Mouse (Mus musculus) forebrain, embryonic 15.5 days (tissue): ENCODE data around the gene Palm3. TPM values are rescaled to one million over a fixed set of nuclear protein-coding genes. Genes with fewer than 3 reads are reported as not detected.
A peak's percentile ranks its signal among the peaks of the same experiment; 100 is the strongest.

Experiments used
- ATAC-seq: fragments of 200-750 bp; cut with Nextera tagmentation; replicated peaks from 2 replicates; pipeline ENCODE4 v1.8.0; 2017; ENCODE audit warnings: mild to moderate bottlenecking, moderate TSS enrichment, moderate library complexity
- H3K27ac ChIP-seq: fragments of 300-500 bp; sonication (generic); replicated peaks from 2 replicates; pipeline ENCODE4 v1.5.1; 2015; ENCODE audit warnings: mild to moderate bottlenecking, inconsistent platforms
- H3K27me3 ChIP-seq: fragments of 300-500 bp; sonication (generic); 2 replicates; pipeline ENCODE4 v1.6.1; 2015; ENCODE audit warnings: inconsistent platforms
- H3K36me3 ChIP-seq: fragments of 300-500 bp; sonication (generic); 2 replicates; pipeline ENCODE4 v1.6.1; 2015; ENCODE audit warnings: mild to moderate bottlenecking, inconsistent platforms
- H3K4me1 ChIP-seq: fragments of 300-500 bp; sonication (generic); 2 replicates; pipeline ENCODE4 v1.6.1; 2015; ENCODE audit warnings: inconsistent platforms
- H3K4me2 ChIP-seq: fragments of 300-500 bp; sonication (generic); replicated peaks from 2 replicates; pipeline ENCODE4 v1.6.1; 2015; ENCODE audit warnings: mild to moderate bottlenecking, inconsistent platforms
- H3K4me3 ChIP-seq: fragments of 300-500 bp; sonication (generic); 2 replicates; pipeline ENCODE4 v1.5.1; 2015; ENCODE audit warnings: mild to moderate bottlenecking, inconsistent platforms
- H3K9ac ChIP-seq: fragments of 300-500 bp; sonication (generic); replicated peaks from 2 replicates; pipeline ENCODE4 v1.6.1; 2015; ENCODE audit warnings: mild to moderate bottlenecking, inconsistent platforms
- H3K9me3 ChIP-seq: fragments of 300-500 bp; sonication (generic); 2 replicates; pipeline ENCODE4 v1.6.1; 2016; ENCODE audit warnings: inconsistent platforms
- WGBS: fragments of 180-500 bp; shearing (Covaris S2); methylation state at CpG from one replicate; pipeline ENCODE4 v1.1.7; 2015; ENCODE audit warnings: mixed read lengths; 5-methylcytosine and 5-hydroxymethylcytosine counted together
- polyA plus RNA-seq: library from polyadenylated mRNA; unstranded; fragments of >200 nt; fragmentation: Nextera tagmentation; extraction: Ambion mirVana; gene quantifications from 2 replicates; pipeline ENCODE4 v1.2.1, GENCODE M21; 2015

Gene Palm3
- polyA plus RNA-seq, 1 experiment from 2014 or later = 0.94 TPM

GRCm38 (mm10) chr8:84011705-84012498 lies 9.4 kb upstream of the Palm3 start, which contains the start of gene 2210011C24Rik:
2210011C24Rik (minus strand) TSS chr8:84012171.
- Histone ChIP-seq H3K4me2 (peak within 1 kb of the TSS; percentile 92), H3K4me1 (peaks cover 23% of the 10 kb centered on the region), H3K9ac (peak within 1 kb of the TSS; percentile 46), H3K27ac (no peak within 1 kb of the TSS), H3K4me3 (peak within 1 kb of the TSS; percentile 48), H3K9me3 (no peaks in the 10 kb centered on the region), H3K36me3 (no peaks in the 10 kb centered on the region), H3K27me3 (peaks cover 41% of the 10 kb centered on the region)
- ATAC-seq = peak; percentile 30; the same call in 1 of the 2 replicates
- 1% methylated on average over 45 of the region's 45 CpGs for WGBS

- Histone ChIP-seq H3K4me1 (peaks cover 23% of the 10 kb centered on the region), H3K36me3 (no peaks in the 10 kb centered on the region), H3K27me3 (peaks cover 43% of the 10 kb centered on the region), H3K4me2 (peak overlapping the region; percentile 92), H3K9ac (no peak overlapping the region), H3K27ac (no peak overlapping the region), H3K9me3 (no peaks in the 10 kb centered on the region), H3K4me3 (peak overlapping the region; percentile 48)
- 4% methylated on average over 34 of the region's 35 CpGs for WGBS
- no peak for ATAC-seq
These were observed 8.6 kb upstream of the Palm3 start for GRCm38 (mm10) chr8:84012499-84013165.

- Histone ChIP-seq H3K36me3 (no peaks in the 10 kb centered on the region), H3K27ac (no peak overlapping the region), H3K4me1 (peaks cover 18% of the 10 kb centered on the region), H3K27me3 (peaks cover 37% of the 10 kb centered on the region), H3K9ac (no peak overlapping the region), H3K4me3 (no peak overlapping the region), H3K9me3 (no peaks in the 10 kb centered on the region), H3K4me2 (no peak overlapping the region)
- no peak for ATAC-seq
- WGBS = 95% methylated on average over 5 of the region's 5 CpGs
These were observed 5.4 kb upstream of the Palm3 start for GRCm38 (mm10) chr8:84015833-84016232.

GRCm38 (mm10) chr8:84019738-84020137 lies 1.5 kb upstream of the Palm3 start:
- Histone ChIP-seq H3K4me1 (no peaks in the 10 kb centered on the region), H3K27ac (no peak overlapping the region), H3K36me3 (no peaks in the 10 kb centered on the region), H3K27me3 (peaks cover 6% of the 10 kb centered on the region), H3K4me3 (no peak overlapping the region), H3K9ac (no peak overlapping the region), H3K9me3 (no peaks in the 10 kb centered on the region), H3K4me2 (no peak overlapping the region)
- WGBS = 89% methylated on average over 9 of the region's 9 CpGs
- no peak for ATAC-seq

- WGBS = 45% methylated on average over 12 of the region's 12 CpGs
- Histone ChIP-seq H3K4me1 (peaks cover 9% of the 10 kb centered on the region), H3K9ac (no peak overlapping the region), H3K9me3 (no peaks in the 10 kb centered on the region), H3K4me2 (no peak overlapping the region), H3K27me3 (peaks cover 13% of the 10 kb centered on the region), H3K36me3 (no peaks in the 10 kb centered on the region), H3K27ac (no peak overlapping the region), H3K4me3 (no peak overlapping the region)
- ATAC-seq = no peak
These were observed 298 bp downstream of the Palm3 start for GRCm38 (mm10) chr8:84021569-84021968.

GRCm38 (mm10) chr8:84023085-84023484 lies 1.8 kb downstream of the Palm3 start:
- Histone ChIP-seq H3K9ac (no peak overlapping the region), H3K9me3 (no peaks in the 10 kb centered on the region), H3K4me1 (peaks cover 9% of the 10 kb centered on the region), H3K27me3 (peaks cover 26% of the 10 kb centered on the region), H3K4me2 (no peak overlapping the region), H3K4me3 (no peak overlapping the region), H3K27ac (no peak overlapping the region), H3K36me3 (no peaks in the 10 kb centered on the region)
- no peak for ATAC-seq
- 68% methylated on average over 5 of the region's 5 CpGs for WGBS

- no peak overlapping the region for H3K4me3 ChIP-seq
- peaks cover 29% of the 10 kb centered on the region for H3K27me3 ChIP-seq
- 78% methylated on average over 1 of the region's 1 CpGs for WGBS
These were observed 2.4 kb downstream of the Palm3 start for GRCm38 (mm10) chr8:84023631-84024030.

GRCm38 (mm10) chr8:84024171-84024570 lies 2.9 kb downstream of the Palm3 start:
- Histone ChIP-seq H3K9me3 (no peaks in the 10 kb centered on the region), H3K27me3 (peaks cover 29% of the 10 kb centered on the region), H3K36me3 (no peaks in the 10 kb centered on the region), H3K4me2 (no peak overlapping the region), H3K4me3 (no peak overlapping the region), H3K27ac (no peak overlapping the region), H3K9ac (no peak overlapping the region), H3K4me1 (peaks cover 9% of the 10 kb centered on the region)
- 10% methylated on average over 10 of the region's 10 CpGs for WGBS
- ATAC-seq = no peak

More at GRCm38 (mm10) chr8:84023631-84024030, 2.4 kb downstream of the Palm3 start:
- H3K9ac ChIP-seq = no peak overlapping the region
- H3K4me2 ChIP-seq = no peak overlapping the region
- ATAC-seq = no peak
- no peaks in the 10 kb centered on the region for H3K36me3 ChIP-seq
- H3K9me3 ChIP-seq = no peaks in the 10 kb centered on the region
- peaks cover 9% of the 10 kb centered on the region for H3K4me1 ChIP-seq
- no peak overlapping the region for H3K27ac ChIP-seq

GRCm38 (mm10) chr8:84025863-84026262 lies 4.6 kb downstream of the Palm3 start:
- Histone ChIP-seq H3K4me3 (peak overlapping the region; percentile 49), H3K4me2 (peak overlapping the region; percentile 82), H3K36me3 (no peaks in the 10 kb centered on the region), H3K9ac (peak overlapping the region; percentile 51), H3K27me3 (peaks cover 26% of the 10 kb centered on the region), H3K4me1 (peaks cover 9% of the 10 kb centered on the region), H3K9me3 (no peaks in the 10 kb centered on the region), H3K27ac (no peak overlapping the region)
- peak; percentile 81 for ATAC-seq
- WGBS = under 1% methylated on average over 41 of the region's 41 CpGs

- Histone ChIP-seq H3K4me1 (peaks cover 9% of the 10 kb centered on the region), H3K4me2 (no peak overlapping the region), H3K9ac (no peak overlapping the region), H3K4me3 (no peak overlapping the region), H3K27me3 (peaks cover 26% of the 10 kb centered on the region), H3K36me3 (no peaks in the 10 kb centered on the region), H3K9me3 (no peaks in the 10 kb centered on the region), H3K27ac (no peak overlapping the region)
- no peak for ATAC-seq
- 9% methylated on average over 10 of the region's 10 CpGs for WGBS
These were observed 6.2 kb downstream of the Palm3 start for GRCm38 (mm10) chr8:84027449-84027848.

- H3K4me2 ChIP-seq = no peak overlapping the region
- no peak overlapping the region for H3K9ac ChIP-seq
- ATAC-seq = no peak
- H3K9me3 ChIP-seq = no peaks in the 10 kb centered on the region
- 92% methylated on average over 5 of the region's 5 CpGs for WGBS
- peaks cover 9% of the 10 kb centered on the region for H3K4me1 ChIP-seq
- no peak overlapping the region for H3K27ac ChIP-seq
- H3K4me3 ChIP-seq = no peak overlapping the region
- no peaks in the 10 kb centered on the region for H3K36me3 ChIP-seq
- peaks cover 26% of the 10 kb centered on the region for H3K27me3 ChIP-seq
These were observed 8.0 kb downstream of the Palm3 start for GRCm38 (mm10) chr8:84029272-84029671.

- Histone ChIP-seq H3K27ac (no peak overlapping the region), H3K9ac (no peak overlapping the region), H3K4me1 (no peaks in the 10 kb centered on the region), H3K36me3 (no peaks in the 10 kb centered on the region), H3K9me3 (no peaks in the 10 kb centered on the region), H3K27me3 (peaks cover 11% of the 10 kb centered on the region), H3K4me2 (no peak overlapping the region), H3K4me3 (no peak overlapping the region)
- WGBS = 82% methylated on average over 4 of the region's 4 CpGs
- no peak for ATAC-seq
These were observed 11.5 kb downstream of the Palm3 start for GRCm38 (mm10) chr8:84032777-84033176.
